Mouse (Mus musculus): ENCODE data around the gene Prss45.

Gene Prss45

DNA sequence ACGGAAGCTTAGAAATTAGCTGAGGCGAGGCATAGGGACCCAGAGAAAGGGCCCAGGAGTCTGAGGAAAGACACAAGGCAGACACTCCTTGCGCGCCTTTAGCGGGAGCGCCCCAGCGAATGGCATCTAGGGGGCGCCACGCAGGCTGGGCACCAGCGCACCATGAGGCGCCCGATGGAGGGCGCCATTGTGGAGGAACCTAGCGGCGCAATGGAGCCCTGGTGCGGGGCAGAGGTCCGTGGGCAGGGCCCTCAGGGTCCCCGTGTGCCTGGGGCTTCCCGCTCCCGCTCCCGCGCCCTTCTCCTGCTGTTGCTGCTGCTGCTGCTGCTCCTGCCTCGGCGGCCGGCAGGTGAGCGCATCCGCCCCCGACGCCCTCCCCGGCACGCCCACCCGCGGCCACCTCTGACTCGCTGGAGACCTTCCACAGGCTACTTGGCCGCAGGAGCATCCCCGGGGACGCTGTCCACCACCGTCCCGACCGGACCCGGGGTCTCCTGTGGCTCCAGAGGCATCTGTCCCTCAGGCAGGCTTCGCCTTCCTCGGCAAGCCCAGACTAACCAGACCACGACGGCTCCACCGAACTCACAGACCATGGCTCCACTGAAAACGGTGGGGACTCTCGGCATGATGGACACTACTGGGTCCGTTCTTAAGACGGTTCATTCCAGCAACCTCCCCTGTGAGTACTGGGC, 23.5 kb downstream of the Prss45 start, which contains the start of gene Prss50:
Gene Prss50, plus strand, starts transcription at position 187 of the 692 bp plus-strand sequence.
- DNase-seq (ENCODE audit: low spot score), result peak; percentile 52

- DNase-seq (ENCODE audit: low spot score), result no peak
Observed at GRCm38 (mm10) chr9:110858523-110858922, 24.1 kb downstream of the Prss45 start.

GRCm38 (mm10) chr9:110858967-110859596, 24.7 kb downstream of the Prss45 start:
- no peak for DNase-seq (ENCODE audit: low spot score)

- DNase-seq (ENCODE audit: low spot score), result peak; percentile 70
Observed at GRCm38 (mm10) chr9:110871030-110871429, 36.6 kb downstream of the Prss45 start.

GRCm38 (mm10) chr9:110873681-110874659, 39.6 kb downstream of the Prss45 start:
- DNase-seq (ENCODE audit: low spot score), result peak; percentile 54

DNA sequence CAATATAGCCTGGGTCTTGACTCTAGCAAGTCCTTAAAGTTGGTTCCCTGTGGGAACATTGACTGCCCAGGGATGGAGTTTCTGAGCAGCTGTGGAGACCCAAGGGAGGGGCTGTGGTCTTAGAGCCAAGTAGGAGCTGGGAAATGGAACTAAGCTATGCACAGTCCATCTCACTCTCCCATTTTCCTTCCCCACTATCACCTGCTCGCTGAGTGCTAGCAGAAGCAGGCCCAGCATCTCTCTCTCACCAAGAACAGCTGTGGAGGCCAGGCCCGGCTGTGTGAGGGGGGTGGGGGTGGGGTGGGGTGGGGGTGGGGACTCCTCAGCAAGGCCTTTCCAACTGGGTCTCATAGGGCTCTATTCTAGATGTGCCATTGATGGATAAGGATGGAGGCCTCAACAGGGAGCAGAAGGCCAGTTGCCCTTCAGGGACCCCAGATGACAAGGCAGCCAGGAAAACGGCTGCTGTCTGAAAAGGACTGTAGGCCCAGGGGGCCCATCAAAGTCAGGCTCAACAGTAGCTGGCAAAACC, 40.3 kb downstream of the Prss45 start:
- no peak for DNase-seq (ENCODE audit: low spot score)

GRCm38 (mm10) chr9:110875288-110875695, 40.9 kb downstream of the Prss45 start:
- no peak for DNase-seq (ENCODE audit: low spot score)

- no peak for DNase-seq (ENCODE audit: low spot score)
Observed at GRCm38 (mm10) chr9:110877353-110877752, 43.0 kb downstream of the Prss45 start.

- DNase-seq (ENCODE audit: low spot score), result no peak
Observed at GRCm38 (mm10) chr9:110877888-110878287, 43.5 kb downstream of the Prss45 start.

- DNase-seq (ENCODE audit: low spot score), result no peak
Observed at GRCm38 (mm10) chr9:110879191-110879920, 45.0 kb downstream of the Prss45 start, which contains the start of gene Als2cl. Gene Als2cl (plus strand): TSS chr9:110879870.

GRCm38 (mm10) chr9:110879998-110880561, 45.7 kb downstream of the Prss45 start, which contains the start of gene Tmie:
Gene Tmie (minus strand): TSS chr9:110880113.
- peak; percentile 83 for DNase-seq (ENCODE audit: low spot score)

- no peak for DNase-seq (ENCODE audit: low spot score)
Observed at GRCm38 (mm10) chr9:110880772-110881171, 46.4 kb downstream of the Prss45 start.

GRCm38 (mm10) chr9:110881953-110882352, 47.6 kb downstream of the Prss45 start:
- DNase-seq (ENCODE audit: low spot score), result peak; percentile 27

DNA sequence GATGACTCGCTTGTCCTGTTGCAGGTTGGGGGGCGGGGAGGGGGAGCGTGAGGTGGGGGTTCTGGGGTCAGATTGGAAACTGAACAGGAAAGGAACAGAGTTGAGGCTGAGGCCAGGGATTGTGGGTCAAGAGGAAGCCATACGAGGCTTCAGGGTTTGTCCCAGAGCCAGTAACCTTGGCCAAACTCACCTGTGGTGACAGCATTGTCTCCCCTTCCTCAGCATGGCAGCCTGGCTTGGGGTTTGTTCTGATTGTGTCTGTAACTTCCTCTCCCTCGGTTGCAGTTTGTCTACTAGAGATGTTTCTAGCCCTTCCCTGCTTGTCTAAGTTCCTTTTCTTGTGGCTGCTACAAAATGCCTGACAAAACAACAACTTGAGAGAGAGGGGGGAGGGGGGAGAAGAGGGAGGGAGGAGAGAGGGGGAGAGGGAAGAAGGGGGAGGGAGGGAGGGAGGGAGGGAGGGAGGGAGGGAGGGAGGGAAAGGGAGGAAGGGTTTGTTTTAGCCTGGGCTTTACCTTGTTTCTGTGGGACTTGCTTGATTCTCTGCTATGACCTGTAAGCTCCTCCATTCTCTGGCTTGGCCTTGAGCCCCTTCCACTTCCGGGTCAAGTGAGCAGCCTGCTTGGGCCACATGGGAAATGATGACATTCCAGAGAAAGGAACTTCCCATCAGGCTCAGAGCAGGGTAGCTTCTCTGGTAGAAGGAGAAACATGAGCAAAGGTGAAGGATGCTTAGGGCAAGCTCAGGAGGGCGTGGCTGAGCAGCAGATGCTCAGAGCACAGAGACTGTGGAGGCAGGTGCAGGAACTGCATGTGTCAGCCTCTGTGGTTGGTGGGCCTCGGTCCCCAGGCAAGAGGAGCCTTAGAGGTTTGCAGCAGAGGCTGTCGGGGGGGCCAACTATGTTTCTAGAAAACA, 53.3 kb downstream of the Prss45 start:
- peak; percentile 62 for DNase-seq (ENCODE audit: low spot score)

DNA sequence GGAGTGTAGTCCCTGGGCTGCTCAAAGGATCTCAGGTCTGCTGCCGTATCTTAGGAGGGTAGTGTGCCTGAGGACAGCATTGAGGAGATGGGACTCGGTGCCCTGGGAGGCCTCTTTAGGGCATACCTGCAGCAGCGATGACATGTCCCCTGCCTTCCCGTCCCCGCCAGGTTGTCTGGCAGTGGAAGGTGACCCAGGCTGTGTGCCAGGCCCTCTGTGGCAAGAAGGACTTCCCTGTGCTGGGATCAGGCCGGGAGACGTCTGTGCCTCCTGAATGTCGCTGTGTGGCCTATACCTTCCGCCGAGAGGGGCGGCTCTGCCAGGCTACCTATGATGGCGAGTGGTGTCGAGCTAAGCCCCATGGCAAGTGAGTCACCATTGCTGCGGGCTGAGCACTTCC, 54.5 kb downstream of the Prss45 start:
- DNase-seq (ENCODE audit: low spot score), result no peak

GRCm38 (mm10) chr9:110890026-110890783, 55.8 kb downstream of the Prss45 start:
- DNase-seq (ENCODE audit: low spot score), result peak; percentile 52
